Mouse (Mus musculus): ENCODE measurements at regions not wholly inside any gene's neighbourhood (a gene's known extent, or its start where the extent isn't known, plus 50 kb on each side); places are given as distances from the start of the nearest gene placed in this dataset.

GRCm38 (mm10) chr17:16101548-16101947 is 270.7 kb upstream of the Rgmb start:
- no peak for DNase-seq (ENCODE audit: low spot score)
- intact Hi-C loops (cut with DNase I), result no loop called here

DNA sequence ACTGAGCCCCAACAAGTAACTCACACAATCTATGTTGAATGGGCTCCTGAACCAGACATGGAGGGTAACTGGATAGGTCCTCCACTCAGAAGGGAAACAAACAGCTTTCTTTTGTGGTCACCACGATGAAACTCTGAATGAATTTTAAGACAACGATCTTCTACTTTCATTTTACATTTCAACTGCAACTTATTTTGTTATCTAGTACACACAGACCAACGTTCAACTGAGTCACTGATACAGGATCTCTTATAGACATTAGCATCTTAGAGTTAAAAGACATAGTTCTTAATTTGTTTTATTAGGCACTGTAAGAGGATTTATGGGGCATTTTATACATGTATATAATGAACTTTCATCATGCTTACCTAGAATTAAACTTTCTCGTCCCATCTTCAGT is 262.1 kb upstream of the Rgmb start:
- intact Hi-C loops (cut with DNase I), result no loop called here
- DNase-seq (ENCODE audit: low spot score), result no peak

DNA sequence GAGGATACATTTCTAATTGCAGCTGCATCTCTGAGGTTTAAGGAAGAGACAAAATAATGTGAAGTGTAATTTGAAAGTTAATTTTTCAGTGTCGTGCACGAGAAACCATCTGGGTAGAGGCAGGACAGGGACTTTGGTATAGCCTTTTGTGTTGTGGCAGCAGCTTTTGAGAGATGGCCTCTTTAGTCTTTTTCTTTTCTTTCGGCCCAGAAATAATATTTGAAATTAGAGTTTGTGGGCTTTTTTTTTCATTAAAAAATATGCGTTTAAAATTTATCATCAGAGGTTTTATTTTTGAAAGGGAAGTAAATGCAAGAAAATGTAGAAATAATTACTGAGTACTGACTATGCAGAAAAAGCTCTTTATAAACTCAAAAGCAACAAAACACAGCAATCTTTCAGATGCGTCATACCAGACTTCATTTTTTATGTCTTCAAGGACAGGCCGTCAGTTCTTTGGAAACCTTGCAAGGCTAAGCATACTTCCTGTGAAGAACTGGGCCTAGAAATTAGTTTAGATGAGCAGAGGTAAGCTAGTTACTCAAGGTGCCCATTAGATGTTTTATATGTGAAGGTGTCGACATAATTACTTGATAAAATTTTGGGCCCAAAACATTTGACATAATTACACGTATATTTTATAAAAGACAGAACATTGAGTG is 258.9 kb upstream of the Rgmb start:
- DNase-seq (ENCODE audit: low spot score), result no peak
- intact Hi-C loops (cut with DNase I), result no loop called here

DNA sequence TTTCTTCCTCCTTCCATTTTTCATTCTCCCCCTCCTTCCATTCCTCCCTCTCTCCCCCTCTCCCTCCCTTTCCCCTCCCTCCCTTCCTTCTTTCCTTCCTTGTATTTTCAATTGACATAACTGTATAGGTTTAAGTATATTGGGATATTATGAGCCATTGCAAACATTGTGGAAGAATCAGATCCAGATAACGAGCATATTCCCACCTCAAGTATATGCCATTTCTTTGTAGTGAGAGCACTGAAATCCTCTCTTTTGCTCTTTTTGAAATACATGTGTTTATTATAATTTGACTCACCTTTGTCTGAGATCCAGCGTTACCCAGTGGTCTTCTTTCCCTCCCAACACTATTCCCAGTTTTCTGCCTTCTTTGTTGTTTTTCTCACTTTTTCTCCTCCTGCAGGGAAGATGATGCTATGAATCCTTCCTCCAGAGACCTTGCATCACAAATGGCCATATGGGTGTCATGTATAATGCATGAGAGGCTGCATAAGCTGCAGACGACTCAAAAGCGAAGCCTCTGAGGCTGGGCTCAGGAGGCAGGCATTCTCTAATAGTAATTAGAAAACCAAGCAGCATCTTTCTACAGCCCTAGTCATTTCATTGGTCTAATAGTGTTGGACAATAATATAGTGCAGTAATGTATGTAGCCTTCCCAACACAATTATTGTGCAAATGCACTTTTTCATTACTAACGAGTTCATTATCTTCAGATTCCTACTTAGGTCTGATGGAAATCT is 258.2 kb upstream of the Rgmb start:
- no peak for DNase-seq (ENCODE audit: low spot score)
- intact Hi-C loops (cut with DNase I), result no loop called here

DNA sequence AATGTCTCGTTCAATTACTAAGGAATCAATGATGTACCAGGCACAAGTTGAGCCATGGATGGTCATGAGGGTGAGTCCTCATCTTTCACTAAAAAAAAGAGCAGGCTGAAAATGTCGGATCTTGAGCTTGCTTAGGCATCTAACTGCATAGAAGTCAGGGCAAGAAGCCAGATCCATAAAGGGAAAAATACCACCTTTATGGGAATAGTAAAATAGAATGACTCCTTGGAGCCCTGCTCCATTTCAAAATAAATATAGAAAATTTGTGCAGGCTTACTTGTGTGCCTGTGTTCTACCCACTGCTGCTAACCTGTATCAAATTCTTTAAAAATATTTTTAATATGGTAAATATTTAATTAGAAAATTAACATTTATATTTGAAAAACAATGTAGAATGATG is 256.2 kb upstream of the Rgmb start:
- DNase-seq (ENCODE audit: low spot score), result no peak
- intact Hi-C loops (cut with DNase I), result no loop called here

- intact Hi-C loops (cut with DNase I), result no loop called here
- no peak for DNase-seq (ENCODE audit: low spot score)
Measured at GRCm38 (mm10) chr17:16082842-16083241, 252.0 kb upstream of the Rgmb start.

DNA sequence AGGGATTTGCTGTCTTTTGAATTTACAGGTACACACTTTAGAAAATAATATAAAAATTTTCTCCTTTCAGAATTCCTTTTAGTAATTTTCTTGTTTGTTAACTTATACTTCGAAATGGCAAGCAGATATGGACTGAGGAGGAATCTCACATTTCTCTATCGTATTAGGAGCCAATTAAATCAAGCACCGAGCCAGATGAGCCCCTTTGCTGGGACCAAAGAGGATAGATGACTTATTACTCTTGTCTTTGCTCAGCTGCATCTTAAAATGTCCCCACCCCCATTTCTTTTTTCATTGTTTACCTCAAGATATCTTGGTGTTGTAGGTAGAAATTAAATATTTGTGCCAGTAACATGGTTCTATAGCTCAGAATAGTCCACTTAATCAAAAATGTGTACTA is 247.7 kb upstream of the Rgmb start:
- intact Hi-C loops (cut with DNase I), result loop anchor here (10.0 kb wide), 1 partner anchor 86 kb away; no protein-coding TSS in a partner anchor
- DNase-seq (ENCODE audit: low spot score), result no peak

DNA sequence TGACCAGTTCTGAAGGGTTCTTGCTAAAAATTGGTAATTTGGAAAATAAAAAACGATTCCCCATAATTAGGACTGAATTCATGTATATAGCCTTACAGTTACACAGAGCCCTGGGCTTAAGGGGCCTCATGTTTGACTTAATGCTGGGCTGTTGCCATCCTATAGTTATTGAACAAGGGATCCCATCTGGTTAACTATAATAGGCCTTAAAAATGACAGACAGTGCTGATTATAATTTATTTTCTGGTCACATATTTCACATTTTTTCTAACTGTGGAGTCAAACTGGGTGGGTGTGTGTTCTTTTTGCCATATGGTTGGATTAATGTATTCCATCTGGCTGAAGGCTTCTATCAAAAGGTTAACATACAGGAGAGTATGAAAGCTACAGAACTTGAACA is 238.5 kb upstream of the Rgmb start:
- intact Hi-C loops (cut with DNase I), result no loop called here

DNA sequence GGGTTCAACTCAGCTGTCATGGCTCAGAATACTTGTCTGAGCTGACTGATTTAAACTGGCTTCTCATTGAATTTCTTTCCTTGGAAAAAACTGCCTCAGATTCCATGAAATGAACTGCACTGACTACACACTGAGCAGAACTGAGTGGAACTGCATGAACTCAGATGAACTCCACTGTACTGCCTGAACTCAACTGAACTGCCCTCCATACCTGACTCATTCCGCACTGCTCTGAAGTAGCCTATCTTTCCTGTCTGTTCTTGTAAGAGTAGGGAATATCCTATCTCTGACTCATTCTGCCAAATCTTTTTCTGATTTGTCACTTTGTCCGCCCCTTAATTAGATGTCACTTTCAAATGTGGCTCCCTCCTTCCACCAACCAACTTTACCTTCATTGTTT is 237.0 kb upstream of the Rgmb start:
- no peak for DNase-seq (ENCODE audit: low spot score)
- intact Hi-C loops (cut with DNase I), result no loop called here

More for the DNA sequence above, 238.5 kb upstream of the Rgmb start:
- DNase-seq (ENCODE audit: low spot score), result no peak

DNA sequence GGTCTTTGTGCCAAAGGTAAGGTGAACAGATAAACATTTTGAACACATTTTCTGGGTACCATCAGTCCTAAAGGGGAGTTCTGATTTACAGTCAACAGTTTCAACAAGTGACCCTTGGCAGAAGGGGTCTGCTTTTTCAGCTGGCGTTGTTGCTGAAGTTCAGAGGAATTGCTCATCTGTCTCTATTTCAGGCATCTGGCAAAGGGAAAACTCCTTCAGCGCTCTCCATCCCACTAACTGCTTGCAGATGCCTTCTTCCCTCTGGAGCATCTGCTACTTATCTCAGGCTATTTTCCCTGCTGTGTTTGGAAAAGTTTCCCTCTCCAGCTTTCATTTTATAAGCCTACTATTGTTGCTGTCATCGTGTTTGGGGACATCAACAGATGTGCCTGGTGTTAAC is 223.6 kb upstream of the Rgmb start:
- DNase-seq (ENCODE audit: low spot score), result peak; percentile 28
- intact Hi-C loops (cut with DNase I), result no loop called here

DNA sequence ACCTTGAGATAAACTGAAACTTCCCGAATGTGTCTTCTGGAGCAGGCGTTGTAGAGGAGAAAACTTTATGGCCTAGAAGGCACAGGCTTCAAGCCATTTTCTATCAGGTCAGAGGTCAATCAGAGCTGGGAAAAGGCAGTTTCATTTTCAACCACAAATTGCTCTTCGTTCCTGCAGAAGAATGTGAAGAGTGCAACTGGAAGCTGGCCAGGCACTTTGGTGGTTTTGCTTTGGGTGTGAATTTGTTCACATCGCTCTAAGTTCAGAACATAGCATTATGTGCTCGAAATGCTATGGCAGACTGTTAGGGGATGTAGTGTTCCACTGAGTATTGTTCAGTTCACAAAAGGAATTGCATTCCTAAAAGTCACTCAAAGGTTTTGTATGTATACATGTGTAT is 220.9 kb upstream of the Rgmb start:
- no peak for DNase-seq (ENCODE audit: low spot score)
- intact Hi-C loops (cut with DNase I), result no loop called here

DNA sequence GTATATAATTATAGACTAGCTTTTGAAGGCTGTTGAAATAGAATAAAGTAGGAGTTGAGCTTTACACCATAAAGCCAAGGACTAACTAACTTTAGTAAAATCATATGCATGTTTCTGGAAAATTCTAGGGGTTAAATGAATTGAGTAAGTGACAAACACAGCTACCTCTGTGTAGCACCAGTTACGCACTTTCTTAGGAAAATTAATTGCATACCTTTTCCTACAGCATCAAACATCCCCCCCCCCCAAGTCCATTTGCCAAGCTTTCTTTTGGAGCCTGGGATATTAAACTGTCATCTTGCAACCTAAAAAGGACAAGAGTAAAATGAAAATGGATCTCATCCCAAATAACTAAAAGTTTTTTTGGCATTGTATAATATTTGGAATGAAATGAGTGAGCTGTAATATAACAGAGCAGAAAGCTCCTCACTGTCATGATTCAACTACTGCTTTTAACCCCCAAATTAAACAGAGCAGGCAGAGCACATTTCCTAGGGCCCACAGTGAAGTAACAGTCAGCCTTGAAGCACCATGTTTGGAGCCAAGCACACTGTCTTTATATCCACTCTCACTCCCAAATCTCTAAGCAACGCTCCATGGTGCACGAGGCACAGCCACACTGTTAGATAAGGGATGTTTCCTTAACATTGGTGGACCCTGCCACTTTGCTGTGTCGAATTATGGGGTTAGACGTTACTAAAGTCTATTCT is 210.9 kb upstream of the Rgmb start:
- intact Hi-C loops (cut with DNase I), result no loop called here
- no peak for DNase-seq (ENCODE audit: low spot score)

DNA sequence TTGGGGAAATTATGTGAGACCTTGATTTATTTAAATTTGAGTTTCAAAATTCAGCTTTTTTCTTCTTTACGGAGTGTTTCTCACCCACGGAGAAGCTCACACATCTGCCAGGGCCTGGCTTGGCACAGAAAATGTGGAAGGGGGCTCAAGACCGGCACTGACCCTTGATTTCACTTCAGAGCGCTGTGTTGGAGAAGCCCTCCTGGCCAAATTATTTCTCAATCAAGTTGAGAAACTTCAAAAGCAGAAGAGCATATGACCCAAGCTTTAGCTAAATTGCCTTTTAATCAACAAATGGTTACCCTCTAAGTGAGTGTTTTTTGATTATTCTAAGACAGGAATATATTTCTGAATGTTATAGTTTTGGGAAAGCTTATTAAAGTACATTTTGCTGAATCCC is 197.2 kb upstream of the Rgmb start:
- DNase-seq (ENCODE audit: low spot score), result no peak
- intact Hi-C loops (cut with DNase I), result no loop called here

DNA sequence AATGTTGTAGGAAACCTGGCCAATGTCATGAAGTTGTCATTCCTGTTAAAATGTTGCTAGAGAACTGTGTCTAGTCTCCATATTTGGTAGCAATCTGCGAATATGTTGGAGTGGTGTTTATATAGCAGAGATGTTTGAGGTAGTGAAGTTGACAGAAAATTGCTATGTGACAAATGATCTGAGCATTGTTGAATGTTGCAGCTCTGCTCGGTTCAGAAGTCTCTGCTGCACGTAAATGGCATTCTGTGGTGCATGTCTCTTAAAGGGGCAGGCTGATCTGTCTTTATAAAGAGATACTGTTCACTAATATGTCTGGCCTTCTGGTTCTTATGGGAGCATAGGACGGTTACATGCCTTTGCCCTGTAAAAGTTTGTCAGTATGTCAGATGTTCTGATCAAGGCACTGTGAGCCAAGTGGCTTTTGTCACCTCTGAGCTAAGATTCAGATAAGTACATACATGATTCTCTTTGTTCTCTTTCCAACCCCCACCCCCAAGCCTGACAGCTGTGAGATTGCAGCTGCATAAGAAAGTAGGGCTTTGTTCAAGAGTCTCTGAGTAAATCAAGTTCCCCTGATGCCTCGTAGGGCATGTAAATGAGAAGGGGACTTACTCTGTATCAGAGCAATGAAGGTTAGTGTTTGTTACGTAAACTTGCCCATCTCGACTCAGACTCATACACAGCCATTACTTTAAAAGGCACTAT is 174.2 kb upstream of the Rgmb start:
- intact Hi-C loops (cut with DNase I), result no loop called here
- DNase-seq (ENCODE audit: low spot score), result no peak

GRCm38 (mm10) chr17:16004002-16004401 is 173.2 kb upstream of the Rgmb start:
- intact Hi-C loops (cut with DNase I), result no loop called here
- DNase-seq (ENCODE audit: low spot score), result no peak

GRCm38 (mm10) chr17:15998771-15999170 is 167.9 kb upstream of the Rgmb start:
- intact Hi-C loops (cut with DNase I), result no loop called here
- no peak for DNase-seq (ENCODE audit: low spot score)

DNA sequence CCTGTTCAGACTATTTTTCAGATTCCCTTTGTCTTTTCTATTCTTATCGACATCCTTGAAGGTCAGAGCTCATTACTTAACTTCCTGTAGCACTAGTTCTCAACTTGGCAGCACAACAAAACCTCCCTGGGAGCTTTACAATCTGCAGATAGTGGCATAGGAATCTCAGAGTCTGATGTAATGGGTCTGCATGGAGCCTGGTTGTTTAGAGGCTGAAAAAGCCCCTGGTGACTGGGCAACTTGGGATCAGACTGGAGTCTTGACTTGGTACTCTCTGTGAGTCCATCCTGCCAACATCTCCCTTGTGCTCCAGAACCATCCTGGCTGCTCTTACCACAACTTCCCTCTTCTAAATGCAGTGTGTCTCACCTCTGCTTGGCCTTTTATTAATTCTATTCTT is 166.4 kb upstream of the Rgmb start:
- intact Hi-C loops (cut with DNase I), result no loop called here
- no peak for DNase-seq (ENCODE audit: low spot score)

- no peak for DNase-seq (ENCODE audit: low spot score)
- intact Hi-C loops (cut with DNase I), result no loop called here
Measured at GRCm38 (mm10) chr17:15995493-15995892, 164.7 kb upstream of the Rgmb start.

DNA sequence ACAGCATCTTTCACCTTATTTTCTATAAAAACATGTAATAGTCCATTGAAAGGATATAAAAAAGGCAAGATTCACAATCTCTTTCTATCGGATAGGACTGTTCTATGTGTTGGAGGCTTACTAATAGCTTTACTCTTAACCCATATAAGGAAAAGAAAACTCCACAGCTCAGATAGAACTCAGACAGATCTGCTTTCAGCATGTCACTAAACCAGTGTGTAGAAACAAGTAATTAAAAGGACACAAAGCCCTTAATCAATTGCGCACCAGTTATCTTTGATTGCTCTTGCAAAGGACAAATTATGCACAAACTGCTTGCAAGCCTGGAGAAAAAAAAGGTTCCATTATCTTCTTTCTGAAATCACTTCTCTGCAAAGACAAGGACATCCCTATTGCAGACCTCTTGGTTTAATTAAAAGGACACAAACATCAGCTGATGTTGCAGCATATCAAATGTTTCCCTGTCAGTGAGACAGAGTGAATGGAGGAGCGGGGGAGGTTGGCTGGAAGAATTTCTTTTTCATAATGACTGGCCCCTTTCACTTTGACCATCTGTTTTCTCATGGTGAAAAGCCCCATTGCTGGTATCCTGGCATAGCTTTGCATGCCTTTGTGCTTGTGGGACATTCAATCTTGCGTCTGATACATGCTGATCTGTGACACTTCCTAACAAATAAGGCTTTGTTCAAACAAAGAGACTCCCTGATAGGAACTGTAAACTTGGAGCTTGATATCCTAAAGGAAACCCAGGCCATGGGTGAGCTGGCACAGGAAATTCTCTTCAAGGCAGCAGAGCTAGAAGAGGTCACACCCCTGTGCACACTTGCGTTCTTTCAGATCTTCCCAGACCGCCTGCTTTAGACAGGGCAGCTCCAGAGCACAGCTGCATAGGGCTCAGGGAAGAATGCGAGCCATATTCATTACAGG is 162.8 kb upstream of the Rgmb start:
- intact Hi-C loops (cut with DNase I), result no loop called here
- peak; percentile 13 for DNase-seq (ENCODE audit: low spot score)

- intact Hi-C loops (cut with DNase I), result no loop called here
- DNase-seq (ENCODE audit: low spot score), result no peak
Measured at GRCm38 (mm10) chr17:15991916-15992315, 161.1 kb upstream of the Rgmb start.

All from heart, postnatal 25 days (tissue).